Mouse (Mus musculus) testis, postnatal 14 days (tissue): Measurements from ENCODE around the gene Ccdc69.

Experiments used
- DNase-seq: peaks from one replicate; pipeline ENCODE4 v3.0.0; 2021; ENCODE audit warnings: low spot score

Gene Ccdc69

GRCm38 (mm10) chr11:55008230-55008629 is 69.7 kb downstream of the Ccdc69 start:
- no peak for DNase-seq

GRCm38 (mm10) chr11:55005684-55006083 is 72.2 kb downstream of the Ccdc69 start:
- no peak for DNase-seq

- no peak for DNase-seq
Measured at GRCm38 (mm10) chr11:55004970-55005502, 72.9 kb downstream of the Ccdc69 start.
